Mouse (Mus musculus) CH12.LX (cell line): Measurements from ENCODE around the gene Mrpl38. TPM values are rescaled to one million over a fixed set of nuclear protein-coding genes. Genes with fewer than 3 reads are reported as not detected.

ENCODE experiments used
- DNase-seq: peaks from one replicate; pipeline ENCODE4 v3.0.0-alpha.2; 2013; ENCODE audit errors: extremely low read depth
- H3K27ac ChIP-seq: 2 replicates; pipeline ENCODE4 v1.5.1; 2012; ENCODE audit warnings: low read depth, mild to moderate bottlenecking, control low read depth, moderate library complexity; ENCODE audit not compliant: insufficient read depth
- H3K27me3 ChIP-seq: replicated peaks from 2 replicates; pipeline ENCODE3; 2012; ENCODE audit warnings: inconsistent platforms
- H3K36me3 ChIP-seq, 2 experiments: replicated peaks in 1 of 2; 2 replicates each; pipeline versions ENCODE3 to v1.6.1; 2012; ENCODE audit warnings: inconsistent platforms in 1 of 2, low read length in 1 of 2, mild to moderate bottlenecking in 1 of 2, mixed read lengths in 1 of 2, moderate library complexity in 1 of 2; ENCODE audit not compliant: control insufficient read depth in 1 of 2, insufficient read depth in 1 of 2
- H3K4me1 ChIP-seq, 2 experiments: 2 replicates each; pipeline ENCODE4 v1.6.1; 2012; ENCODE audit warnings: inconsistent platforms in 1 of 2, moderate library complexity in 1 of 2; ENCODE audit not compliant: insufficient read depth in 2 of 2, control insufficient read depth in 1 of 2
- H3K4me2 ChIP-seq: 2 replicates; pipeline ENCODE4 v1.6.1; 2012; ENCODE audit warnings: low read depth, mild to moderate bottlenecking, control low read depth; ENCODE audit not compliant: poor library complexity, insufficient read depth, severe bottlenecking
- H3K4me3 ChIP-seq, 3 experiments: fragments of 150-350 bp in 1 of 3; sonication (generic) in 1 of 3; replicated peaks in 1 of 3; 2 replicates each; pipeline versions ENCODE3 to v1.5.1; 2011 to 2012; ENCODE audit warnings: low read depth in 2 of 3, low read length in 2 of 3, mild to moderate bottlenecking in 2 of 3, moderate library complexity in 2 of 3, control low read depth in 1 of 3, improper control_type of control experiment in 1 of 3, inconsistent platforms in 1 of 3, mixed read lengths in 1 of 3; ENCODE audit not compliant: poor library complexity in 1 of 3
- H3K79me2 ChIP-seq: replicated peaks from 2 replicates; pipeline ENCODE4 v1.6.1; 2012; ENCODE audit warnings: mild to moderate bottlenecking, moderate library complexity; ENCODE audit not compliant: control insufficient read depth, poor library complexity, insufficient read depth, severe bottlenecking; ENCODE audit errors: extremely low read depth
- H3K9ac ChIP-seq: 2 replicates; pipeline ENCODE4 v1.6.1; 2012; ENCODE audit warnings: low read depth, mild to moderate bottlenecking, control low read depth, moderate library complexity; ENCODE audit not compliant: insufficient read depth
- H3K9me3 ChIP-seq: replicated peaks from 2 replicates; pipeline ENCODE3; 2012; ENCODE audit warnings: low read length, inconsistent platforms, mixed read lengths
- BHLHE40 ChIP-seq: IDR thresholded peaks from 2 replicates; pipeline ENCODE4 v1.6.1; 2011; ENCODE audit warnings: mild to moderate bottlenecking, low read depth, low read length, improper control_type of control experiment
- CHD1 ChIP-seq: IDR thresholded peaks from 2 replicates; pipeline ENCODE4 v1.6.1; 2012; ENCODE audit warnings: low read depth, low read length, improper control_type of control experiment, inconsistent platforms
- ETS1 ChIP-seq: conservative IDR thresholded peaks from 2 replicates; pipeline ENCODE4 v1.6.1; 2012; ENCODE audit warnings: low read depth, mild to moderate bottlenecking, inconsistent platforms, low read length, improper control_type of control experiment, moderate library complexity
- GABPA ChIP-seq: IDR thresholded peaks from 2 replicates; pipeline ENCODE4 v1.6.1; 2012; ENCODE audit warnings: low read depth, low read length, improper control_type of control experiment, inconsistent platforms; ENCODE audit not compliant: insufficient replicate concordance
- JUN ChIP-seq: IDR thresholded peaks from 2 replicates; pipeline ENCODE4 v1.6.1; 2011; ENCODE audit warnings: low read depth, mild to moderate bottlenecking, low read length, improper control_type of control experiment, moderate library complexity; ENCODE audit not compliant: insufficient read depth
- JUND ChIP-seq: conservative IDR thresholded peaks from 2 replicates; pipeline ENCODE4 v1.6.1; 2011; ENCODE audit warnings: low read depth, low read length, improper control_type of control experiment
- KAT2A ChIP-seq: IDR thresholded peaks from 2 replicates; pipeline ENCODE4 v1.6.1; 2012; ENCODE audit warnings: low read length, improper control_type of control experiment, inconsistent platforms; ENCODE audit not compliant: insufficient replicate concordance
- MAFK ChIP-seq: IDR thresholded peaks from 2 replicates; pipeline ENCODE4 v1.6.1; 2011; ENCODE audit warnings: low read length, improper control_type of control experiment; ENCODE audit not compliant: insufficient replicate concordance
- MAX ChIP-seq: IDR thresholded peaks from 2 replicates; pipeline ENCODE4 v1.6.1; 2011; ENCODE audit warnings: low read length, improper control_type of control experiment
- MEF2A ChIP-seq: IDR thresholded peaks from 2 replicates; pipeline ENCODE4 v1.6.1; 2014; ENCODE audit warnings: low read depth, mild to moderate bottlenecking, inconsistent platforms, low read length, improper control_type of control experiment, borderline replicate concordance
- MXI1 ChIP-seq: IDR thresholded peaks from 2 replicates; pipeline ENCODE4 v1.6.1; 2011; ENCODE audit warnings: mild to moderate bottlenecking, low read depth, low read length, improper control_type of control experiment
- MYC ChIP-seq: IDR thresholded peaks from 2 replicates; pipeline ENCODE4 v1.6.1; 2011; ENCODE audit warnings: low read depth, mild to moderate bottlenecking, improper control_type of control experiment, low read length
- NRF1 ChIP-seq: IDR thresholded peaks from 2 replicates; pipeline ENCODE4 v1.6.1; 2014; ENCODE audit warnings: low read depth, mild to moderate bottlenecking, inconsistent platforms, low read length, improper control_type of control experiment, moderate library complexity
- PAX5 ChIP-seq: IDR thresholded peaks from 2 replicates; pipeline ENCODE4 v1.6.1; 2012; ENCODE audit warnings: low read length, inconsistent platforms, mixed read lengths
- POLR2A ChIP-seq: IDR thresholded peaks from 2 replicates; pipeline ENCODE4 v1.6.1; 2011; ENCODE audit warnings: low read depth, mild to moderate bottlenecking, improper control_type of control experiment, low read length
- POLR2AphosphoS2 ChIP-seq: IDR thresholded peaks from 2 replicates; pipeline ENCODE4 v1.6.1; 2011; ENCODE audit warnings: low read depth, low read length, improper control_type of control experiment
- RAD21 ChIP-seq: IDR thresholded peaks from 2 replicates; pipeline ENCODE4 v1.6.1; 2011; ENCODE audit warnings: low read depth, mild to moderate bottlenecking, low read length, improper control_type of control experiment, moderate library complexity
- RCOR1 ChIP-seq: conservative IDR thresholded peaks from 2 replicates; pipeline ENCODE4 v1.6.1; 2012; ENCODE audit warnings: low read depth, mild to moderate bottlenecking, inconsistent platforms, low read length, improper control_type of control experiment
- SIN3A ChIP-seq: IDR thresholded peaks from 2 replicates; pipeline ENCODE4 v1.6.1; 2012; ENCODE audit warnings: low read length, improper control_type of control experiment, inconsistent platforms
- TBP ChIP-seq: conservative IDR thresholded peaks from 2 replicates; pipeline ENCODE4 v1.6.1; 2011; ENCODE audit warnings: low read depth, low read length, improper control_type of control experiment
- TCF12 ChIP-seq: IDR thresholded peaks from 2 replicates; pipeline ENCODE4 v1.6.1; 2014; ENCODE audit warnings: low read depth, mild to moderate bottlenecking, inconsistent platforms, low read length, improper control_type of control experiment
- USF1 ChIP-seq: IDR thresholded peaks from 2 replicates; pipeline ENCODE4 v1.6.1; 2014; ENCODE audit warnings: low read depth, mild to moderate bottlenecking, inconsistent platforms, low read length, improper control_type of control experiment
- USF2 ChIP-seq: conservative IDR thresholded peaks from 2 replicates; pipeline ENCODE4 v1.6.1; 2011; ENCODE audit warnings: low read depth, low read length, improper control_type of control experiment
- ZC3H11A ChIP-seq: IDR thresholded peaks from 2 replicates; pipeline ENCODE4 v1.6.1; 2012; ENCODE audit warnings: low read depth, mild to moderate bottlenecking, inconsistent platforms, low read length, improper control_type of control experiment
- ZKSCAN1 ChIP-seq: IDR thresholded peaks from 2 replicates; pipeline ENCODE4 v1.6.1; 2012; ENCODE audit warnings: low read depth, inconsistent platforms, low read length, improper control_type of control experiment, borderline replicate concordance
- ZMIZ1 ChIP-seq: IDR thresholded peaks from 2 replicates; pipeline ENCODE4 v1.6.1; 2012; ENCODE audit warnings: low read depth, mild to moderate bottlenecking, inconsistent platforms, low read length, improper control_type of control experiment
- ZNF384 ChIP-seq: IDR thresholded peaks from 2 replicates; pipeline ENCODE4 v1.6.1; 2012; ENCODE audit warnings: low read depth, low read length, improper control_type of control experiment, inconsistent platforms
- dilution Hi-C: fragments of 300-500 bp; cut with MboI; formaldehyde crosslinking; loops from 2 replicates; pipeline ENCODE4 v1.14.3; 2020; ENCODE audit warnings: low sequenced_read_pairs; ENCODE audit not compliant: extremely low pct_unique_long_range_greater_than_20kb, extremely low pct_ligation_motif_present
- in situ Hi-C: fragments of 300-500 bp; cut with MboI; formaldehyde crosslinking; loops from 3 replicates; pipeline ENCODE4 v1.14.3; 2019; ENCODE audit warnings: low sequenced_read_pairs, low pct_ligation_motif_present, low pct_unique_long_range_greater_than_20kb, mixed read lengths
- polyA plus RNA-seq: library from polyadenylated mRNA; unstranded; fragments of >175 nt; gene quantifications from 2 replicates; pipeline ENCODE4 v1.2.1, GENCODE M21; 2012; ENCODE audit warnings: low read depth; ENCODE audit not compliant: insufficient read length
- total RNA-seq, 2 experiments: library from RNA; depleted of rRNA; stranded (reverse); fragments of 300-350 nt in 1 of 2; fragments of >200 nt in 1 of 2; gene quantifications; 2 replicates each; pipeline ENCODE4 v1.2.3; 2012 to 2014

Mrpl38 gene
- total and polyA plus RNA-seq, 3 experiments: 109 to 188 (median 157) TPM

DNA sequence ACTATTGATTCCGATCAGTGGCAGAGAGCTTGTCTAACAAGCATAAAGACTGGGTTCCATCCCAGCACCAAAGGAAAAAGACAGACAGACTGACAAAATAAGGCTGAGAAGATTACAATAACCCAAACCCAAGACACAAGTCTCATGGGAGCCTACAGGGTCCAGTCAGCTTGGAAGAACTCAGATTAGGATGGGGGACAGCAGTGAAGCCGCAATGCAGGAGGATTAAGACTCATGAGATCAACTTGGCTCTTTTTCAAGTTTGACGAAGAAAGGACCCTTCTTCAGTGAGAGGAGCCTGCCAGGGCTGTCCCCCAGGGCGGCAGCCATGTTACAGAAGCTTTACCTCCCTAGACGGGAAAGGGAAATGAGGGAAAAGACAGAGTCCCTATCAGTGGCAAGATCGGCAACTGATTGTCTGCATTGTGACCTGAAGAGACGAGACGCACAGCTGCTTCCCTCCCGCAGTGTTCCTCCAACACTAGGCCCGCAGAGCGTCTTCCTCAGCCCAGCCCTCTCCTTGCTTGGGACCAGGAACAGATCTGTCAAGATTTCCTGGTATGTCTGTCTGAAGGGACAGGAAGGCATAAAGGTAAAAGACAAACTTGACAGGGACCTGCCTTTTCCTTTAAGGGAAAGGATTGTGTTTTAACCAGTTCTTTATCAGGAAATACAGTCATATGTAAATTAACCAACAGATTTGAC, 48.7 kb upstream of the Mrpl38 start:
- Histone ChIP-seq H3K27me3 (no peaks in the 10 kb centered on the region), H3K4me1 (no peaks in the 10 kb centered on the region), H3K27ac (no peak overlapping the region), H3K9me3 (no peaks in the 10 kb centered on the region), H3K4me2 (no peak overlapping the region), H3K79me2 (peaks cover 3% of the 10 kb centered on the region; the same call in 1 of the 2 replicates), H3K36me3 (peaks cover 56 to 89% of the 10 kb centered on the region in 2 experiments), H3K4me3 (no peak overlapping the region), H3K9ac (no peak overlapping the region)
- no peak for TF ChIP-seq ZC3H11A
- TF ChIP-seq NRF1: no peak
- no peak for TF ChIP-seq SIN3A
- TF ChIP-seq ZKSCAN1: no peak
- TF ChIP-seq POLR2A: no peak
- no peak for TF ChIP-seq MAX
- no peak for TF ChIP-seq TCF12
- no peak for TF ChIP-seq GABPA
- no peak for TF ChIP-seq POLR2AphosphoS2
- no peak for TF ChIP-seq CHD1
- no peak for TF ChIP-seq RCOR1
- TF ChIP-seq MEF2A: no peak
- TF ChIP-seq MXI1: no peak
- TF ChIP-seq ETS1: no peak
- TF ChIP-seq MYC: no peak
- dilution Hi-C loops: no loop called here
- DNase-seq: no peak
- in situ Hi-C loops: no loop called here

DNA sequence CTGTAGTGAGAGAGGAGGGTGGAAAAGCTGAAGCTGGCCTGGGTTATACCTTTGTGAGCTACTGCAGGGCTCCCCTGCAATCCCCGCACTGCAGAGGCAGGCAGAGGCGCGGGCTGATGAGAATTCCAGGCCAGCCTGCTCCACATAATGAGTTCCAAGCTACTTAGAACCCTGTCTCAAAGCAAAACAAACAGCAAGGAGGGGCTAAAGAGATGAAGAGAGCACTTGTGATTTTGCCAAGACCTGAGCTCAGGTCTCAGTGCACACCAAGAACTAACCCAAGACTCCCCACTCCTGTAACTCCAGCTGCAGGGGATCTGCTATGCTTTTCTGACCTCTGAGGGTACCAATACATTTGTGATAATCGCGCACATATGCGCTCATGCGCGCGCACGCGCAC, 47.7 kb upstream of the Mrpl38 start:
- Histone ChIP-seq H3K27ac (no peak overlapping the region), H3K4me1 (no peaks in the 10 kb centered on the region), H3K9ac (no peak overlapping the region), H3K36me3 (peaks cover 61 to 93% of the 10 kb centered on the region in 2 experiments), H3K79me2 (peaks cover 3% of the 10 kb centered on the region; the same call in 1 of the 2 replicates), H3K9me3 (no peaks in the 10 kb centered on the region), H3K27me3 (no peaks in the 10 kb centered on the region), H3K4me3 (no peak overlapping the region), H3K4me2 (no peak overlapping the region)
- dilution Hi-C loops (no loop called here), in situ Hi-C loops (no loop called here)
- DNase-seq: no peak
- TF ChIP-seq KAT2A (no peak), RAD21 (no peak), NRF1 (no peak), PAX5 (no peak), JUND (no peak), GABPA (no peak), JUN (no peak), MAFK (no peak), ZC3H11A (no peak), BHLHE40 (no peak), POLR2AphosphoS2 (no peak), USF1 (no peak), USF2 (no peak), TBP (no peak), MXI1 (no peak), ETS1 (no peak), RCOR1 (no peak), ZKSCAN1 (no peak), ZMIZ1 (no peak), ZNF384 (no peak)
